Mouse (Mus musculus): ENCODE data around the gene Ric3.

Ric3 gene

DNA sequence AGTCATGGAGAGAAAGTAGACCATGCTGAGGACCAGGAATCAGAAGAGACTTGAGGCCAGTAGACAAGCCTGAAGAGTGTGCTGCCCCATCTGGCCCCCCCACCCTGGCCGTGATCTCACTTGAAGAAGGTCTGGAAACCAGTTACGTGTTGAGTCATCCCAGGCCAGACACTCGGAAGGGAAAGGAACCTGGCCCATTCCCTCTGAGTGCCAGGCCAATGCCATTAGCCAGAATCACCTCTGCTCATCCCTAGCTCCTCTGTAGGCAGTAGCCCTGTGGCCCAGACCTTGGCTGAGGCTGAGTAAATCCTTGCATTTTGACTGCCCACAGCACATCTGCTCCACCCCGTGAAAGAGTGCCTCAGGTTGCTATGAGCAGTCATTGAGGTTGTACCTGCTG is 81.2 kb downstream of the Ric3 start:
- in situ Hi-C loops (cut with MboI, MseI), result no loop called here

DNA sequence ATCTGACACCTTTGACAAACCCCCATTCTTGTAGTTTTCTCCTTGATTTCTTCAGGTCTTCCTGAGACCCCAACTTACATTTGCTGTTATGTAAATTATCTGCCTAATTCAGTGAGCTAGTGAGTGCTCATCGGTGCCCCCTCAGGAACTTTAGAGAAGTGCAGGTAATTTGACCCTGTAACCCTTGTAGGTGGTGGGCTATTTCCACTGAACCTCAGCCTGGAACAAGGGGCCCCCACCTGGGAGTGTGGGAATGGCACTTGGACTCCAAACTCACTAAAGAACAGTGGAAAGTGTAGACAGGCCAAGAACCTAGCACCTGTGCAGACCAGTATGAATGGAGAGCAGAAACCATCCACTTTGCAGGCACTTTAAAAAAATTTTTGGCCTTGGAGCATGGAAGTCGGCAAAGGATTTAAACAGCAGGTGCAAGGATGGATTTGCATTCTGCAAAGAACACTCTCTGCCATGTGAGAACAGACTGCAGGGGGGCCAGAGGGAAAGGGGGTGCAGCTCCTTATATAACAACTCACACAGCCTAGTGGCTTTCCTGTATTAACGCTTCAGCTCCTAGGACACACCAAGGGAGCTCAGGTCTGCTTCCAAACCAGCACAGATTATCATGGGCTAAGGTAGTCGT is 82.7 kb downstream of the Ric3 start:
- in situ Hi-C loops (cut with MboI, MseI), result no loop called here

DNA sequence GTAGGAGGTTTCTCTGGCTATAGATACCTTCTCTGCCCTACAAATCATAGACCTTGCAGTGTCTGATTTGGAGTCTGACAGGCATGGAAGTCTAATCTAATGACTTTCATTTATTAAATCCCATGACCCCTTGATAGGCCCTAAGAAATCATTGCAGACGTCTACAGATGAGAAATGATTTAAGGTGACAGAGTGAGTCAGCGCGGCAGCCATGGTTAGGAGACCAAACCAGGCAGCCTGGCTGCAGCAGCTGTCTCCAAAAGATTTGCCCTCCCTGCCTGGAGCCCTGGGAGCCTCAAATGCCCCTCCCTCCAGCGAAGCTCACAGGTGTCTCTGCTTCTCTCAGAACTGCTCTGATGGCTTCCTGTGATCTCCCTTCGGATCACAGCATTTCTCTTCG is 87.0 kb downstream of the Ric3 start:
- in situ Hi-C loops (cut with MboI, MseI), result loop anchor here in 1 of 2 experiments (10.0 kb wide), 1 partner anchor 1861 kb away; the partner anchor contains the start of genes Olfr715 and Olfr716

DNA sequence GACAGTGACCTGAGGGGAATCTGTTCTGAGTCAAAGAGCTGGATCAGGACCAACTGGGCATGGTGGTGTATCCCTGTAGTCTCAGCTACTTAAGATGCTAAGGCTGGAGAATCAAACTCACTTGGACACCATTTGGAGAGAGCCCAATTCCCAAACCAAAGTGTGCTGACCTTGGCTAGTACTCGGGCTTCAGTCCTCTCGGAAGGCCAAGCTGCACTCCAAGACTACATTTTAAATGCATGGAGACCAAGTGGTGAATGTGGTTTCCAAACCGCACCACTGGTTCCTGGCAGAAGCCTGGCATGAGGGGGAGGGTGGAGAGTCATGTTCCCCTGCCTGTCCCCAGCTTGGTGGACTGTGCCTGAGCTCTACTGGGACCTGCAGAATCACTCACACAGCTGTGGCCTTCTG is 89.2 kb downstream of the Ric3 start:
- in situ Hi-C loops (cut with MboI, MseI), result loop anchor here in 1 of 2 experiments (10.0 kb wide), 1 partner anchor 1859 kb away; the partner anchor contains the start of genes Olfr715 and Olfr716

DNA sequence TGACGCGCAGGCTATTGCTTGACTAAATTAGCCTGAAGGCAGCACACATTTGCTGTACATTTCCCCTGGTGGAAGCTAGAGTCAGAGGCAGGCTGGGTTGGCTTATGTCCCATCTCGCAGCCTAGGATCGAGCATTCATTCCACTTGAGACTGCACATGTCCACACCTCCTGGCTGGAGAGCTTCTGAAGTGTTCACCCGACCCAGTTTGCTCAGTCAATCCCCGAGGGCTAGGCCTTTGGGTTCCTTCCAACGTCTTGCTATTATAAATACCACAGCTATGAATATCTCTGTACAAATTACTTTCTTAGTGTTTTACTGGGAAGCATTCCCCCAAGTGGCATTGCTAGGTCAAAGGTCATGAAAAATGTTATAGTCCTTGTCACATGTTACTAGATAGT is 89.9 kb downstream of the Ric3 start:
- in situ Hi-C loops (cut with MboI, MseI), result loop anchor here in 1 of 2 experiments (10.0 kb wide), 1 partner anchor 1858 kb away; the partner anchor contains the start of genes Olfr715 and Olfr716

DNA sequence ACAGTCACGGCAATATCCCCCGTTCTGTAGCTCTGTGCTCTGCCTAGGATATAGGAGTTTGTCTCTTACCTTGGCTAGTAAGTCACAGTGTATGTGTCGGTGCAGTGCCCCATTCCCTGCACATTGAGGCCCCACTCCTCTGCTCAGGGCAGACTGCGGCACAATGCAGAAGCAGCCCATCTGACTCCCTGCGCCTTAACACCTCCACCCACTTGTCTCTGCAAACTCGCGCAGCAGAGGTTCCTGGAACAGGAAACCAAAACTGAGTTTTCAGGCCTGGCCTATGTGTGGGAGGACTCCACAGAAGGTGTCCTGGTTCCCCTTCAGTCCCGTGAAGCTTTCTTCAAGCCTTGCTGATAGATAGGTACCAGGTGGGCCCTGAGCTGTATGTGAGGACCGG is 91.9 kb downstream of the Ric3 start:
- in situ Hi-C loops (cut with MboI, MseI), result loop anchor here in 1 of 2 experiments (10.0 kb wide), 1 partner anchor 1856 kb away; the partner anchor contains the start of genes Olfr715 and Olfr716

DNA sequence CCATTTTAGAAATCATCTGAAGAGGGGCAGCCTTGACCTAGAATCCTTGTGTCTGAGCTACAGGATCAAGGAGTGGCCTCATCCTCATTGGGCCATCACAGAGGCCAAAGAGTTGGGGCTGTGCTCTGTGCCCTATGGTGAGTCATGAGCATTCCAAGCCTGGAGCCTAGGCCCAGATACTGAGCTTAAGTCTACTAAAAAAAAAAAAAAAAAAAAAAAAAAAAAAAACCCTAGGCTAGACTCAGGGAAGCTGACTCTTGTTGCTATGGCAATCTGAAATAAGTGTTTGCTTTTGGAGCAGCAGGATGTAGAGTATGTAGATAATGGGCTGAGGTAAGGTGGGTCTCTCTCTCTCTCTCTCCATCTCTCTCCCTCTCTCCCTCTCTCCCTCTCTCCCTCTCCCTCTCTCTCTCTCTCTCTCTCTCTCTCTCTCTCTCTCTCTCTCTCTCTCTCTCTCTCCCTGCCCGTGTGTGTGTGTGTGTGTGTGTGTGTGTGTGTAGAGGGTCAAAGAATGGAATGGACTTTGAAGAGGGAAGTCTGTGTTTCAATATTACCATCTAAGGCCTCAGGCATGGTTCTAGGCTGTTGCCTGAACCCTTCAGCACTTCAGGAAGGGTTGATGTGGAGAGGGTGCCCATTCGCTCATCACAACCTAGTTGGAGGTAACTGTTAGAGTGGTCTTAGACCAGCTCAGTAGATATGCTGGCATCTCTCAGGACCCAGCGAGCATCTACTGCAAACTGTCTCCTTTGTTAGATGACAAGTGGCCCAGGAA is 97.0 kb downstream of the Ric3 start:
- in situ Hi-C loops (cut with MboI, MseI), result no loop called here
